Mouse (Mus musculus): ENCODE results near the gene Psg19. TPM values are rescaled to one million over a fixed set of nuclear protein-coding genes. Genes with fewer than 3 reads are reported as not detected.
"Not testable (repeated sequence)": the region's sequence is repeated elsewhere in the genome, so short reads cannot be mapped to it uniquely, and the experiment has no call there.

Psg19 gene
- polyA plus RNA-seq, 1 experiment from 2014 or later = not detected

DNA sequence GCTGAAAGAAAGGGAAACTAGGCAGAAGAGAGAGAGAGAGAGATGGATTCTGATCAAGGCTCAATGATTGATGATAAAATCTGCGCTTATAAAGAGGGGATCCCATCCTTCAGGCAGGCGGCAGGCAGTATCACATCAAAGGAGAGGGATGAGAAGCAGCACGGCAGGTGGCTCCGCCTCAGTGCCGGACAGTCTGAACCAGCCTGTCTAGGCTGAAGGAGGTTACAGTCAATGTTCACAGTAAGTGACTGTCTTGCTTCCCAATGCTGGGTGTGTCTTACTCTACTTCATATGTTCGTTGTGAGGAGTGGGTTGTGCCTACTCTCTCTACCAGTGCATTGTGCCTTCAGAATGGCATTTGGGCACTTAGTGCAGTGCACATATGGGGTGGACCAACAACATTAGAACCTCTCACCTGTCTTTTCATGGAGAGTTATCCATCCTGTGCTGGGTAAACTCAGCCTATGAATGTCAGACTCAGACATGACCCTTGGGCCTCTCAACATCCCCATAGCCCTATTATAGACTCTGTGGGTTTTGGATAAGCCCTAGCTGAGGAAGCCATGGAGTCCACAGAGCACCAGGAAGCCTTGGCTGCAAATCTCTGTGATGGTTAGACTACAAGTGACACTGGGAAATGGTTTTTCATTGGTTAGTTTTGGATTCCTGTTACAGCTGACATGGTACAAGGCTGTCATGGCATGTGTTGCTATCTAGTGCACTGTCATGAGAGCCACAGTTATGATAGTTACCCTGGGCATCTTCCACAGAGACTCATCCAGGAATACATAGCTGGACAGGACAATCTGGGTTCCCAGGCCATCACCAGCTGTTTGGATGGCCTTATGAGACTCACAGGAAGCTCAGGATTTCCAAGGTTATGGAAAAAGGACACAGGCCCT, 49.1 kb downstream of the Psg19 start:
- Histone ChIP-seq H3K4me1 (ENCODE audit: control insufficient read depth, insufficient read depth, low read length) (no peaks in the 10 kb centered on the region), H3K9ac (replicated peaks; ENCODE audit: low read depth, low read length) (no peak overlapping the region), H3K36me3 (ENCODE audit: control insufficient read depth, insufficient read depth, low read length) (no peaks in the 10 kb centered on the region), H3K27ac (ENCODE audit: low read depth, low read length) (no peak overlapping the region), H3K4me3 (ENCODE audit: low read depth, low read length) (no peak overlapping the region), H3K4me2 (ENCODE audit: low read depth, low read length) (no peak overlapping the region), H3K27me3 (ENCODE audit: control insufficient read depth, insufficient read depth, low read length) (peaks cover 5% of the 10 kb centered on the region), H3K9me3 (ENCODE audit: control insufficient read depth, low read length) (no peaks in the 10 kb centered on the region)
- 10% methylated on average over 6 of the region's 6 CpGs for WGBS
- peak; percentile 69 for ATAC-seq (ENCODE audit: low read depth)

- not testable (repeated sequence) for H3K9me3 ChIP-seq (ENCODE audit: control insufficient read depth, low read length); H3K4me3 ChIP-seq (ENCODE audit: low read depth, low read length); ATAC-seq (ENCODE audit: low read depth); H3K27ac ChIP-seq (ENCODE audit: low read depth, low read length); H3K27me3 ChIP-seq (ENCODE audit: control insufficient read depth, insufficient read depth, low read length); H3K4me1 ChIP-seq (ENCODE audit: control insufficient read depth, insufficient read depth, low read length); H3K9ac ChIP-seq (replicated peaks; ENCODE audit: low read depth, low read length); H3K36me3 ChIP-seq (ENCODE audit: control insufficient read depth, insufficient read depth, low read length); H3K4me2 ChIP-seq (ENCODE audit: low read depth, low read length)
- WGBS = 47% methylated on average over 2 of the region's 2 CpGs
Measured at GRCm38 (mm10) chr7:18747420-18747819, 50.9 kb downstream of the Psg19 start.

DNA sequence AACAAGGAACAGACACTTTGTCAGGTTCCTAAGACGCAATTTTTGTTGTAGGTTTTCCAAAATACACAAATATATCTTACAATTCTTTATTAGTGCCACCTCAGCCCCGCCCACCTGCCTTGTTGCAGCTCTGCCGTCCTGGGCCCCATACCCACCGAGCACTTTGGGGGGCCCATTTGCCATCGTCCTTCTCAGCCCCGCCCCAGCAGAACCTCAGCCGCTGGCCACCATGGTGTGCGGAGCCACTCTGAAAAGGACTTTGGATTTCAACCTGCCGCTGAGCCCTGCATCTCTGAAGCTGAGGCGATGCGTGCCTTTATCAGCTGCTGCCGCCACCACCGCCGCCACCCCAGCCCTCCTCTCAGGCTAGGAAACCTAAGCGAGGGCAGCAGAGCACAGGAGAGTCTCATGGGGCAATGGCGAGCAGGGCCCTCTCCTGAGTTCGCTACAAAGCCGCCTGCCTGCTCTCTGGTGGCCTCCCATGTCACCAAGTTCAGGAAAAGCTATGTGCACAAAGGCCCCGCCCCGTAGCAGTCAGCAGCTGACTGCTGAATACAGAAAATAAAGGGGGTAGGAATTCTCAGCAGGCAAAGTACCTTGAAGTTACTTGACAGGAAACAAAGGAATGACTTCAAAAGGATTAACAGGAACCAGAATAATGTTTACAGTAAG, 52.0 kb downstream of the Psg19 start:
- 0 out of 2 replicates have a peak, but pooled peaks have one; percentile 54 for ATAC-seq (ENCODE audit: low read depth)
- Histone ChIP-seq H3K4me2 (ENCODE audit: low read depth, low read length) (peak overlapping the region; percentile 40), H3K36me3 (ENCODE audit: control insufficient read depth, insufficient read depth, low read length) (no peaks in the 10 kb centered on the region), H3K27me3 (ENCODE audit: control insufficient read depth, insufficient read depth, low read length) (peaks cover 5% of the 10 kb centered on the region), H3K27ac (ENCODE audit: low read depth, low read length) (no peak overlapping the region), H3K9me3 (ENCODE audit: control insufficient read depth, low read length) (no peaks in the 10 kb centered on the region), H3K4me3 (ENCODE audit: low read depth, low read length) (peak overlapping the region; percentile 21), H3K9ac (replicated peaks; ENCODE audit: low read depth, low read length) (0 out of 2 replicates have a peak overlapping the region, but pooled peaks have one; percentile 16), H3K4me1 (ENCODE audit: control insufficient read depth, insufficient read depth, low read length) (no peaks in the 10 kb centered on the region)
- WGBS = 9% methylated on average over 20 of the region's 20 CpGs

Other genes with a start within 250 kb of the Psg19 start
- gene Psg27, start 231.2 kb downstream of the Psg19 start, polyA plus RNA-seq (2014; fragmentation: Nextera tagmentation; extraction: Ambion mirVana) = not detected in 2 replicates
- not detected in 2 replicates for gene Psg23, start 182.0 kb downstream of the Psg19 start, polyA plus RNA-seq (2014; fragmentation: Nextera tagmentation; extraction: Ambion mirVana)
- not detected in 2 replicates for gene Psg21, start 141.8 kb downstream of the Psg19 start, polyA plus RNA-seq (2014; fragmentation: Nextera tagmentation; extraction: Ambion mirVana)
- gene Psg20, start 112.3 kb downstream of the Psg19 start, polyA plus RNA-seq (2014; fragmentation: Nextera tagmentation; extraction: Ambion mirVana) = not detected in 2 replicates
- gene Psg22, start 80.4 kb downstream of the Psg19 start, polyA plus RNA-seq (2014; fragmentation: Nextera tagmentation; extraction: Ambion mirVana) = not detected in 2 replicates
- 0.12 TPM in 1 of 2 replicates, not detected in the other for gene Psg17, start 23.1 kb upstream of the Psg19 start, polyA plus RNA-seq (2014; fragmentation: Nextera tagmentation; extraction: Ambion mirVana)
- 0.46 TPM in 1 of 2 replicates, not detected in the other for gene Mill2, start 41.4 kb upstream of the Psg19 start, polyA plus RNA-seq (2014; fragmentation: Nextera tagmentation; extraction: Ambion mirVana)
- 18.3 and 18.7 TPM in 2 replicates for gene Pglyrp1, start 72.8 kb upstream of the Psg19 start, polyA plus RNA-seq (2014; fragmentation: Nextera tagmentation; extraction: Ambion mirVana)
- gene Ccdc61, start 111.9 kb upstream of the Psg19 start, polyA plus RNA-seq (2014; fragmentation: Nextera tagmentation; extraction: Ambion mirVana) = 17.6 and 20.2 TPM in 2 replicates
- 17.1 and 18.4 TPM in 2 replicates for gene Nova2, start 127.4 kb upstream of the Psg19 start, polyA plus RNA-seq (2014; fragmentation: Nextera tagmentation; extraction: Ambion mirVana)
- gene Nanos2, start 188.9 kb upstream of the Psg19 start, polyA plus RNA-seq (2014; fragmentation: Nextera tagmentation; extraction: Ambion mirVana) = 0.84 and 1.1 TPM in 2 replicates
- 6.0 and 6.9 TPM in 2 replicates for gene Mypop, start 192.7 kb upstream of the Psg19 start, polyA plus RNA-seq (2014; fragmentation: Nextera tagmentation; extraction: Ambion mirVana)
- 29.7 and 30.3 TPM in 2 replicates for gene Irf2bp1, start 205.5 kb upstream of the Psg19 start, polyA plus RNA-seq (2014; fragmentation: Nextera tagmentation; extraction: Ambion mirVana)
- gene Foxa3, start 225.0 kb upstream of the Psg19 start, polyA plus RNA-seq (2014; fragmentation: Nextera tagmentation; extraction: Ambion mirVana) = not detected in 2 replicates
- gene Sympk, start 225.9 kb upstream of the Psg19 start, polyA plus RNA-seq (2014; fragmentation: Nextera tagmentation; extraction: Ambion mirVana) = 16.8 and 16.9 TPM in 2 replicates

Data from neural tube, embryonic 14.5 days (tissue).